Mouse (Mus musculus): ENCODE measurements around the gene Rbpjl. TPM values are rescaled to one million over a fixed set of nuclear protein-coding genes. Genes with fewer than 3 reads are reported as not detected.

Gene Rbpjl
- polyA plus RNA-seq, 1 experiment from 2014 or later, result 0.05 TPM

GRCm38 (mm10) chr2:164442315-164443050 is 39.5 kb downstream of the Rbpjl start:
- Histone ChIP-seq H3K4me1 (peaks cover 17% of the 10 kb centered on the region), H3K4me3 (peak overlapping the region; percentile 49), H3K9me3 (no peaks in the 10 kb centered on the region), H3K4me2 (replicated peaks) (peak overlapping the region; percentile 87), H3K27ac (replicated peaks) (no peak overlapping the region), H3K36me3 (no peaks in the 10 kb centered on the region), H3K27me3 (peaks cover 8% of the 10 kb centered on the region; the same call in 1 of the 2 replicates), H3K9ac (replicated peaks) (peak overlapping the region; percentile 48)
- peak; percentile 47 for ATAC-seq (replicated peaks)
- 2% methylated on average over 29 of the region's 29 CpGs for WGBS

GRCm38 (mm10) chr2:164443051-164443437 is 40.1 kb downstream of the Rbpjl start:
- Histone ChIP-seq H3K9ac (replicated peaks) (peak overlapping the region; percentile 48), H3K27me3 (peaks cover 8% of the 10 kb centered on the region; the same call in 1 of the 2 replicates), H3K27ac (replicated peaks) (no peak overlapping the region), H3K4me1 (peaks cover 17% of the 10 kb centered on the region), H3K36me3 (no peaks in the 10 kb centered on the region), H3K4me3 (peak overlapping the region; percentile 49), H3K9me3 (no peaks in the 10 kb centered on the region), H3K4me2 (replicated peaks) (peak overlapping the region; percentile 87)
- peak; percentile 95 for ATAC-seq (replicated peaks)
- WGBS, result under 1% methylated on average over 26 of the region's 26 CpGs

- WGBS, result 8% methylated on average over 18 of the region's 18 CpGs
- peaks cover 8% of the 10 kb centered on the region; the same call in 1 of the 2 replicates for H3K27me3 ChIP-seq
- ATAC-seq (replicated peaks), result peak; percentile 23; the same call in 1 of the 2 replicates
These were observed 40.6 kb downstream of the Rbpjl start, which contains the start of gene Sdc4 for GRCm38 (mm10) chr2:164443460-164444000. Gene Sdc4 (minus strand): TSS chr2:164443887.

GRCm38 (mm10) chr2:164444701-164445100 is 41.8 kb downstream of the Rbpjl start:
- Histone ChIP-seq H3K27ac (replicated peaks) (no peak overlapping the region), H3K9ac (replicated peaks) (no peak overlapping the region), H3K27me3 (peaks cover 8% of the 10 kb centered on the region; the same call in 1 of the 2 replicates), H3K4me3 (no peak overlapping the region), H3K36me3 (no peaks in the 10 kb centered on the region), H3K4me1 (peaks cover 17% of the 10 kb centered on the region), H3K4me2 (replicated peaks) (no peak overlapping the region), H3K9me3 (no peaks in the 10 kb centered on the region)
- WGBS, result 86% methylated on average over 2 of the region's 2 CpGs
- no peak for ATAC-seq (replicated peaks)

More at GRCm38 (mm10) chr2:164443460-164444000, 40.6 kb downstream of the Rbpjl start, which contains the start of gene Sdc4:
- no peaks in the 10 kb centered on the region for H3K9me3 ChIP-seq
- peak within 1 kb of the TSS; percentile 49 for H3K4me3 ChIP-seq
- peaks cover 17% of the 10 kb centered on the region for H3K4me1 ChIP-seq
- peak within 1 kb of the TSS; percentile 87 for H3K4me2 ChIP-seq (replicated peaks)
- no peaks in the 10 kb centered on the region for H3K36me3 ChIP-seq
- peak within 1 kb of the TSS; percentile 48 for H3K9ac ChIP-seq (replicated peaks)
- H3K27ac ChIP-seq (replicated peaks), result no peak within 1 kb of the TSS

- 90% methylated on average over 3 of the region's 3 CpGs for WGBS
- Histone ChIP-seq H3K27ac (replicated peaks) (no peak overlapping the region), H3K9ac (replicated peaks) (no peak overlapping the region), H3K4me3 (no peak overlapping the region), H3K36me3 (no peaks in the 10 kb centered on the region), H3K4me2 (replicated peaks) (no peak overlapping the region), H3K4me1 (peaks cover 17% of the 10 kb centered on the region), H3K9me3 (no peaks in the 10 kb centered on the region), H3K27me3 (peaks cover 8% of the 10 kb centered on the region; the same call in 1 of the 2 replicates)
- ATAC-seq (replicated peaks), result no peak
These were observed 42.6 kb downstream of the Rbpjl start for GRCm38 (mm10) chr2:164445399-164446085.

GRCm38 (mm10) chr2:164446086-164446469 is 43.1 kb downstream of the Rbpjl start:
- H3K9me3 ChIP-seq, result no peaks in the 10 kb centered on the region
- H3K27ac ChIP-seq (replicated peaks), result no peak overlapping the region
- H3K27me3 ChIP-seq, result peaks cover 8% of the 10 kb centered on the region; the same call in 1 of the 2 replicates
- H3K4me2 ChIP-seq (replicated peaks), result no peak overlapping the region
- no peak overlapping the region for H3K9ac ChIP-seq (replicated peaks)
- WGBS, result 82% methylated on average over 3 of the region's 3 CpGs
- peaks cover 17% of the 10 kb centered on the region for H3K4me1 ChIP-seq
- no peaks in the 10 kb centered on the region for H3K36me3 ChIP-seq
- H3K4me3 ChIP-seq, result no peak overlapping the region
- ATAC-seq (replicated peaks), result no peak

GRCm38 (mm10) chr2:164448140-164448539 is 45.2 kb downstream of the Rbpjl start:
- H3K9ac ChIP-seq (replicated peaks), result no peak overlapping the region
- no peaks in the 10 kb centered on the region for H3K9me3 ChIP-seq
- H3K36me3 ChIP-seq, result no peaks in the 10 kb centered on the region
- no peak overlapping the region for H3K27ac ChIP-seq (replicated peaks)
- 95% methylated on average over 1 of the region's 1 CpGs for WGBS
- no peak for ATAC-seq (replicated peaks)
- H3K4me1 ChIP-seq, result peaks cover 7% of the 10 kb centered on the region
- H3K4me3 ChIP-seq, result no peak overlapping the region
- no peaks in the 10 kb centered on the region for H3K27me3 ChIP-seq
- no peak overlapping the region for H3K4me2 ChIP-seq (replicated peaks)

- 82% methylated on average over 5 of the region's 5 CpGs for WGBS
- no peak for ATAC-seq (replicated peaks)
- Histone ChIP-seq H3K4me2 (replicated peaks) (no peak overlapping the region), H3K4me1 (no peaks in the 10 kb centered on the region), H3K27ac (replicated peaks) (no peak overlapping the region), H3K27me3 (no peaks in the 10 kb centered on the region), H3K36me3 (no peaks in the 10 kb centered on the region), H3K9me3 (no peaks in the 10 kb centered on the region), H3K4me3 (no peak overlapping the region), H3K9ac (replicated peaks) (no peak overlapping the region)
These were observed 46.0 kb downstream of the Rbpjl start for GRCm38 (mm10) chr2:164448921-164449320.

- no peaks in the 10 kb centered on the region for H3K9me3 ChIP-seq
- no peak overlapping the region for H3K4me2 ChIP-seq (replicated peaks)
- no peaks in the 10 kb centered on the region for H3K36me3 ChIP-seq
- no peak overlapping the region for H3K27ac ChIP-seq (replicated peaks)
- no peak overlapping the region for H3K4me3 ChIP-seq
- H3K9ac ChIP-seq (replicated peaks), result no peak overlapping the region
- no peaks in the 10 kb centered on the region for H3K4me1 ChIP-seq
- ATAC-seq (replicated peaks), result no peak
- no peaks in the 10 kb centered on the region for H3K27me3 ChIP-seq
- WGBS, result 92% methylated on average over 14 of the region's 14 CpGs
These were observed 46.6 kb downstream of the Rbpjl start for GRCm38 (mm10) chr2:164449341-164450042.

- Histone ChIP-seq H3K36me3 (no peaks in the 10 kb centered on the region), H3K4me2 (replicated peaks) (no peak overlapping the region), H3K4me1 (0 out of 2 replicates have a peak, but pooled peaks cover 6% of the 10 kb centered on the region), H3K27ac (replicated peaks) (no peak overlapping the region), H3K9me3 (no peaks in the 10 kb centered on the region), H3K27me3 (no peaks in the 10 kb centered on the region), H3K9ac (replicated peaks) (no peak overlapping the region), H3K4me3 (no peak overlapping the region)
- no peak for ATAC-seq (replicated peaks)
- WGBS, result 47% methylated on average over 12 of the region's 13 CpGs
These were observed 49.2 kb downstream of the Rbpjl start for GRCm38 (mm10) chr2:164452000-164452676.

- Histone ChIP-seq H3K4me3 (no peak overlapping the region), H3K4me1 (0 out of 2 replicates have a peak, but pooled peaks cover 6% of the 10 kb centered on the region), H3K4me2 (replicated peaks) (no peak overlapping the region), H3K27me3 (no peaks in the 10 kb centered on the region), H3K9ac (replicated peaks) (no peak overlapping the region), H3K36me3 (no peaks in the 10 kb centered on the region), H3K9me3 (no peaks in the 10 kb centered on the region), H3K27ac (replicated peaks) (no peak overlapping the region)
- ATAC-seq (replicated peaks), result no peak
- WGBS, result 85% methylated on average over 14 of the region's 14 CpGs
These were observed 50.3 kb downstream of the Rbpjl start for GRCm38 (mm10) chr2:164453047-164453757.
